Mouse (Mus musculus) embryo, embryonic 11.5 days (tissue): ENCODE results near the gene Slc35g3.
"Not testable (repeated sequence)": the region's sequence is repeated elsewhere in the genome, so short reads cannot be mapped to it uniquely, and the experiment has no call there.

ENCODE experiments used
- DNase-seq: peaks from one replicate; pipeline ENCODE4 v3.0.0-alpha.2; 2012; ENCODE audit warnings: low read depth, low spot score

The Slc35g3 gene

DNA sequence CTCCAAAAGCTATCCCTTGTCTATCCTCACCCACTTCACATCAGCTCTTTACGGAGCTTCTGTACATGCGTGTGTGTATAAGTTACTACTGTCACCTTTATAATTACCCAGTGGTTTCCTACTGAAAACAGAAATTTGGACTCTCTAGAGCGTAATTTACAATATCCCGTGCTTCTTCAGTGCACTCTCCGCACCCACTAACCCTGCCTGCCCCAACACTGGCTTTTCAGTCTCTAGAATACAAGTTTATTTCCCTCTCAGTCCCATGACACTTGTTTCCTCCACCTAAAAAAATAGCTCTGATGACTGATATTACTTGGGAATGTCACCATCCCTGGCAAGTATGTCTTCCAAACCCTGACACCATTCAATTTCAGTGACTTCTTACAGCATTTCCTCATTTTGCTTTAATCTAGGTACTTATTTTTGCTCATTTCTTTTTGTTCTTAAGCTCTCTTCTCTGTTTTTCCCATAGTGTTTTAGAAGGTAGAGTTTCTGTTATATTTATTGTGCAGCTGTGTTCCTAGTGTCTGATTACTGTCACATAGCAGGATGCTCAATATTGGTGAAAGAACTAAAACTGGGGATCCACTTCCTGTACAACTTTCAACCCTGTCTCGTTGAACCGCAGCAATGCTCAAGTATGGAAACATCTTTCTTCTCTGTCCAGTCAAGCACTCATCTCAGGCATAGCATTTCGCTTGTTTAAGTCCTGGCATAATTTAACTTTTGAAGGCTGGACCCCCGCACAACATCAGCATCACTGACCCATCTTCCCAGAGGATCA lies 4.3 kb downstream of the Slc35g3 start:
- no peak for DNase-seq

- peak; percentile 36 for DNase-seq
These were observed 7.1 kb downstream of the Slc35g3 start for GRCm38 (mm10) chr11:69754701-69755100.

DNA sequence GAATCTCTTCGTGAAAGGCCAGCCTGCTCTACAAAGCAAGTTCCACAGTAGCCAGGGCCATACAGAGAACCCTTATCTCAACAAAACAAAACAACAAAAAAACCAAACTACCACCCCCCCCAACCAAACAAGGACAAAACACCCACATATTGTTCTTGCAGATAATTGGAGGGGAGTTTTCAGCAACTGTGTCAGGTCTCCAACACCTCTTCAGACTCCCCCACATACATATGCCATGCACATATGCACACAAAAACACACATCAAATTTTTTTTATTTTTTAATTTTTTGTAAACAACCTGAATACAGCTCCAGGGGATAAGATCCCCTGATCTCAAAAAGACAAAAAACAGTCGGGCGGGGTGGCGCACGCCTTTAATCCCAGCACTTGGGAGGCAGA lies 7.5 kb downstream of the Slc35g3 start:
- DNase-seq: no peak

DNA sequence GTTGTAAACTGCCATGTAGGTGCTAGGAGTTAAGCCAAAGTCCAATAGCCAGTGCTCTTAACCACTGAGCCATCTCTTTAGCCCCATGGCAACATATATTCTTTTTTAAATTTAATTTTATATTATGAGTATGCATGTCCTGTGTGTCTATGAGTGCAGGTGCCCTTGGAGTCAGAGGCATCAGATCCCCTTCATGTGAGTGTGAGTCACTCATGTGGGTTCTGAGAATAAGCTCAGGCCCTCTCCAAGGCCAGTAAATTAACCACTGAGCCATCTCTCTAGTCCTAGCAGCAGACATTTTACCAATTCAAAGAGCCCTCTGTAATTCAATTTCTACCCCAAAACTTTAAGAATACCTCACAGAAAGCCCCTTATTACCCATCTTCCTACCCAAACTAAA lies 9.1 kb downstream of the Slc35g3 start:
- no peak for DNase-seq

DNA sequence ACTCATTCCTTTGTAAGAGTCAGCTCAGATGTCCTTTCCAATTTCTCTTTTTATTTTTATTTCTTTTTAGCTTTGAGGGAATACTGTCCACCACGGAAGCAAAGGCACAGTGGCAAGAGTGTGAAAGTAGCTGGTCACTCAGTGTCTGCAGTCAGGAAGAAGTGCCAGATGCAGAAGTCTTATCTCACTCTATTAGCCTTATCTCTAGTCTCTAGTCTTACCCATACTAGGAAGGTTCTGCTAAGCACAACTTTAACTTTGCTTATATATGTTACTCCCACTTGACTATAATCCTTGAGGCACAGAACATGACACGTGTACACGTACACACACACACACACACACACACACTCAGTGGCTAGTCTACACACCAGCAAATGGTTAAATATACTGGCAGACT lies 10.1 kb downstream of the Slc35g3 start:
- no peak for DNase-seq

DNA sequence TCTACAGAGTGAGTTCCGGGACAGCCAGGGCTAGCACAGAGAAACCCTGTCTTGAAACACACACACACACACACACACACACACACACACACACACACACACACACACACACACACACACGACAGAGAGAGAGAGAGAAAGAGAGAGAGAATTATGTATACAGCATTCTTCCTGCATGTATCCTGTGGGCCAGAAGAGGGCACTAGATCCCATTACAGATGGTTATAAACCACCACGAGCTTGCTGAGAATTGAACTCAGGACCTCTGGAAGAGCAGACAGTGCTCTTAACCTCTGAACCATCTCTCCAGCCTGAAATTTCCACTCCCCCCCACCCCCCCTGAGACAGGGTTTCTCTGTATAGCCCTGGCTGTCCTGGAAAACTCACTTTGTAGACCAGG lies 30.4 kb downstream of the Slc35g3 start:
- DNase-seq: not testable (repeated sequence)

GRCm38 (mm10) chr11:69729063-69729462 lies 32.7 kb downstream of the Slc35g3 start:
- DNase-seq: no peak

- no peak for DNase-seq
These were observed 35.8 kb downstream of the Slc35g3 start for GRCm38 (mm10) chr11:69725951-69726350.

- DNase-seq: no peak
These were observed 38.7 kb downstream of the Slc35g3 start for GRCm38 (mm10) chr11:69723074-69723473.

DNA sequence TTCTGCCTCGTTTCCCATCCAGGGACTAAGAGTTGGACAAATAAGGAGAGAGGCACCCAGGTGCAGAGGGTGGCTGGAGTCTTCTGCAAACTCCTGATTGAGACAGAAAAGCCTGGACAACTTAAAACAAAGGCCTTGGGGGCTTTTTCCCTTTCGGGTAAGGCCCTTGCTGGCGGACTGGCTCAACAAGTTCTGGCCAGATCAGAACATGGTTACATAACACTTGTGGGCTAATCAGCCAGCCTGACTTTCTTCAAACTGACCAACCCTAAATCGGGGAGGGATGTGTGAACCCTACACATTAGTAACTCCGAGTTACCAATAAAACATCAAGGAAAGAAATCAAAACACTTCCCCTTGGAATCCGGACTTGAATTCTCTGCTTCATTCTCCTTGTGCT lies 40.9 kb downstream of the Slc35g3 start:
- DNase-seq: no peak

DNA sequence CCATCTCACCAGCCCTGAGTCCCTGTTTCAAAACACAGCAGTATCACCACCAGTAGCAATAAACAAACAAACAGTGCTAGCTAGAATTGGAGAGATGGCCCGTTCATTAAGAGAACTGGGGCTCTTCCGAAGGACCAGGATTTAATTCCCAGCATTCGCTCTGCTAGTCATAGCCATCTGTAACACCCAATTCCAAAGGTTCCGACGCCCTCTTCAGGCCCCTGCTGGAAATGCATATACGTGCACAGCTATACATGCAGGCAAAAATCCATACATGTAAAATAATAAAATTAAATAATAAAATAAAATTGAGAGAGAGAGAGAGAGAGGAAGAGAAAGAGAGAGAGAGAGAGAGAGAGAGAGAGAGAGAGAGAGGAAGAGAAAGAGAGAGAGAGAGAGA lies 42.3 kb downstream of the Slc35g3 start:
- no peak for DNase-seq

GRCm38 (mm10) chr11:69718661-69719060 lies 43.1 kb downstream of the Slc35g3 start:
- DNase-seq: no peak

DNA sequence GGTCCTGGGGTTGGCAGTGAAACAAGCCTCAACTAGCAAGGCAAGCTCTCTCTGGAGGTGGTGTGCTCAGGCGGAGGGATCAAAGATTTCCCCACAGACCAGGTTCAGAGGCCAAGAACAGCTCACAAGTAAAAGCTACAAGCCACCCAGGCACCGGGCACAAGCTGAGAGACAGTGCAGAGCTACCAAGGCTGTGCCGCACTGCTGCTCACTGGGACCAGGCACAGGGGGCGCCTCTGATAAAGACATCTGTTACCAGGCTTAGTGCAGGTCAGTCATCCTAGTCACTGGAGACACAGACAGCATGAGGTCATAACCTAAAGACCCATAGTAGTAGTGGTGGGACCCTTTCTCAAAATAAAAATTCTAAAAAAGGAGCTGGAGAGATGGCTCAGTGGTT lies 44.8 kb downstream of the Slc35g3 start:
- DNase-seq: no peak

DNA sequence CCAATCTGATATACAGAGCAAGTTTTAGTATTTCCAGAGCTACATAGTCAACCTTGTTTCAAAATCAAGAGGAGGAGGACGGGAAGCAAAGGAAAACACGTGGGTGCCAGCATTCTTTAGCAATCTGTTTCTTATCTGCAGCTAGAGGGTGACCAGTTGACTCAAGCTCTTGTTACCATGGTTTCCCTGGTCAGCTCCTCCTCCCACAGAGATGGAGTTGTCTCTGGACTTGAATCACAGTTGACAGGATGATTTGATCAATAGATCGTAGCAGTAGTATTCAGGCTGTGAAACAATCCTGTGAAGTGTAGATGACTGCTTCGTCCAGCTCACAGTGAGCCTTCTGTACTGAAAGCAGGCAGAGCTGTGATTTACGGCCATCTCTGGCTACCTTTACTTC lies 45.8 kb downstream of the Slc35g3 start:
- DNase-seq: no peak

DNA sequence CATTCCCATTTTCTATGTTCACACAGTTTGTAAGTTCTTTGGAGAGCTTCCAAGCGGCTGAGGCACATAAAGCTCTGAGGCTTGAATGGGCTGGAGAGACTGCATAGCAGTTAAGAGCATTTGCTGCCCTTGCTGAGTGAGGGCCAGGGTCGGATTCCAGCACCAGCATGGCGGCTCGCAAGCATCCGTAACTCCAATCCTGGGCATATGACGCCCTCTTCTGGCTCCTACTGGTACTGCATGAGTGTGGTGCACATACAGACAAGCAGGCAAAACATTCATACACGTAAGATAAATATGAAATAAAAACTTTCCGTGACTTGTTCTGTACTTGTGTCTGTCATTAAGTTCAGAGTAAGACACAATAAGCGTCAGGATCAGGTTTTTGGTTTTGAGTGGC lies 46.3 kb downstream of the Slc35g3 start:
- no peak for DNase-seq

- no peak for DNase-seq
These were observed 47.0 kb downstream of the Slc35g3 start for GRCm38 (mm10) chr11:69714636-69715329.

DNA sequence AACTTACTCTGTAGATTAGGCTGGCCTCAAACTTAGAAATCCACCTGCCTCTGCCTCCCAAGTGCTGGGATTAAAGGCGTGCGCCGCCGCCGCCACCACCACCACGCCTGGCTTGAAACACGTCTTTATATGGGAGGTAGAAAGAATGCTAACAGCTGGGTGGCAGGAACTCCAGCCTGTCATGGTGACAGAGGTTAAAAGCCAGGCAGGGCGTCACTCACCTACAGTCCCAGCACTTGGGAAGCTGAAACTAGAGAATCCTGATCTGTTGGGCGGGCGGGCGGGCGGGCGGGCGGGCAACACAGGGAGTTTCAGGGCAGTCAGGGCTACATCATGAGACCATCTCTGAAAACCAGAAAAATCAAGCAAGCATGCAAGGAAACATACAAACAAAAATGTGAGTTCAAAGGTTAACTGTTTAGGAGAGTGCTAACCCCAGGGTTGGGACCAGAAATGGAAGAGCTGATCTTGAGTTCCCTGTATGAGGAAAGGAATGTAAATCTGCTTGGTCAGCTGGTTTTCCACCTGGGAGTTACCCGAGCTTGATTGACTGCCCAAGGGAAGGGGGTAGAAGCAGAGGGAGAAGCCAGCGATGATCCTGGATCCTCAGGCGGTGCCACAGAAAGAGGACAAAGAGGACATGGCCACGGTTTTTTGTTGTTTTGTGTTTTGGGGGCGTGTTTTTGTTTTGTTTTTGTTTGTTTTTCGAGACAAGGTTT lies 48.7 kb downstream of the Slc35g3 start:
- no peak for DNase-seq

- DNase-seq: no peak
These were observed 50.7 kb downstream of the Slc35g3 start for GRCm38 (mm10) chr11:69711082-69711481.

GRCm38 (mm10) chr11:69710470-69710869 lies 51.3 kb downstream of the Slc35g3 start:
- no peak for DNase-seq
